Mouse (Mus musculus) thymus, adult 2 months (tissue): ENCODE data around the gene Wnt9b. TPM values are rescaled to one million over a fixed set of nuclear protein-coding genes. Genes with fewer than 3 reads are reported as not detected.

Experiments
- DNase-seq: peaks from one replicate; pipeline ENCODE4 v3.0.0; 2021
- H3K27ac ChIP-seq: fragments of 200-500 bp; 2 replicates; pipeline ENCODE4 v1.5.1; 2012; ENCODE audit warnings: low read length, control low read depth; ENCODE audit not compliant: control insufficient read depth, insufficient read depth
- H3K27me3 ChIP-seq: fragments of 200-500 bp; 2 replicates; pipeline ENCODE4 v1.6.1; 2012; ENCODE audit warnings: mild to moderate bottlenecking, low read length, moderate library complexity, mixed read lengths; ENCODE audit not compliant: control insufficient read depth, insufficient read depth
- H3K36me3 ChIP-seq: fragments of 200-500 bp; 2 replicates; pipeline ENCODE4 v1.6.1; 2012; ENCODE audit warnings: mild to moderate bottlenecking, low read length, moderate library complexity; ENCODE audit not compliant: control insufficient read depth, insufficient read depth
- H3K4me1 ChIP-seq: fragments of 200-500 bp; replicated peaks from 2 replicates; pipeline ENCODE4 v1.6.1; 2012; ENCODE audit warnings: low read length; ENCODE audit not compliant: control insufficient read depth, insufficient read depth
- H3K4me3 ChIP-seq: fragments of 200-500 bp; 2 replicates; pipeline ENCODE4 v1.5.1; 2012; ENCODE audit warnings: mild to moderate bottlenecking, low read length, control low read depth, moderate library complexity; ENCODE audit not compliant: control insufficient read depth, insufficient read depth
- CTCF ChIP-seq: fragments of 200-500 bp; IDR thresholded peaks from 2 replicates; pipeline ENCODE4 v1.5.1; 2012; ENCODE audit warnings: mild to moderate bottlenecking, control low read depth, low read length, moderate library complexity, borderline replicate concordance; ENCODE audit not compliant: control insufficient read depth, poor library complexity, insufficient read depth; ENCODE audit errors: extremely low read depth
- POLR2A ChIP-seq: fragments of 200-500 bp; IDR thresholded peaks from 2 replicates; pipeline ENCODE4 v1.6.1; 2012; ENCODE audit warnings: mild to moderate bottlenecking, low read length, control low read depth, moderate library complexity; ENCODE audit not compliant: control insufficient read depth, poor library complexity, insufficient read depth; ENCODE audit errors: extremely low read depth
- WGBS: fragments of 180-500 bp; shearing (Covaris S2); methylation state at CpG from one replicate; pipeline ENCODE4 v1.1.7; 2018; 5-methylcytosine and 5-hydroxymethylcytosine counted together
- polyA plus RNA-seq: library from polyadenylated mRNA; depleted of rRNA; stranded (reverse); fragments of >200 nt; gene quantifications from 2 replicates; pipeline ENCODE4 v1.2.3, GENCODE M21; 2012

Gene Wnt9b
- polyA plus RNA-seq, 1 experiment = 0.13 TPM

GRCm38 (mm10) chr11:103696851-103697564, 52.6 kb downstream of the Wnt9b start:
- DNase-seq = no peak
- Histone ChIP-seq H3K4me3 (peak overlapping the region; percentile 64), H3K36me3 (no peaks in the 10 kb centered on the region), H3K27me3 (no peaks in the 10 kb centered on the region), H3K4me1 (no peaks in the 10 kb centered on the region), H3K27ac (peak overlapping the region; percentile 80)
- TF ChIP-seq CTCF (no peak), POLR2A (no peak)
- under 1% methylated on average over 18 of the region's 18 CpGs for WGBS

GRCm38 (mm10) chr11:103693241-103693640, 56.4 kb downstream of the Wnt9b start:
- DNase-seq = no peak
- H3K4me3 ChIP-seq = no peak overlapping the region
- TF ChIP-seq POLR2A (no peak), CTCF (no peak)
- H3K27me3 ChIP-seq = no peaks in the 10 kb centered on the region
- no peaks in the 10 kb centered on the region for H3K36me3 ChIP-seq
- no peak overlapping the region for H3K27ac ChIP-seq
- H3K4me1 ChIP-seq = no peaks in the 10 kb centered on the region
- WGBS = 95% methylated on average over 1 of the region's 1 CpGs

DNA sequence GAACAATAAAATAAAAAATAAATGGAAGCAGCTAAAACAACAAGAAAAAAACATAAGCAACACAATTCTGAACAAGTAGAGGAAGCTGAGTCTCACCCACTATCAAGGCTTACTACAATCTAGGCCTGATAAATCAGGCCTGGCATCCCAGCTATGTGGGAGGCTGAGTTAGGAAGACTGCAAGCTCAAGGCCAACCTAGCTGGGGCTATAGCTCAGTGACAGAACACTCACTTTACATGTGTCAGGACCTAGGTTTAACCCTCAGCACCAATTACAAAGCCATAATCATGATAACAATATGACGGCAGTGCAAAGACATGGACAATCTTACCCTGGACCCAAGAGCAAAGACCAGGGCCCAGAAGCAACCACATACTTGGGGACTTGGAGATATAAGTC, 58.6 kb downstream of the Wnt9b start:
- no peak overlapping the region for H3K27ac ChIP-seq

GRCm38 (mm10) chr11:103688980-103689378, 60.6 kb downstream of the Wnt9b start:
- DNase-seq = no peak
- H3K27ac ChIP-seq = no peak overlapping the region

More for the DNA sequence above, 58.6 kb downstream of the Wnt9b start:
- no peaks in the 10 kb centered on the region for H3K27me3 ChIP-seq
- no peak for TF ChIP-seq CTCF
- no peak for TF ChIP-seq POLR2A
- peaks cover 10% of the 10 kb centered on the region for H3K36me3 ChIP-seq
- 100% methylated on average over 1 of the region's 1 CpGs for WGBS
- peaks cover 10% of the 10 kb centered on the region; the same call in 1 of the 2 replicates for H3K4me1 ChIP-seq
- no peak for DNase-seq
- H3K4me3 ChIP-seq = no peak overlapping the region

GRCm38 (mm10) chr11:103688271-103688979, 61.2 kb downstream of the Wnt9b start:
- Histone ChIP-seq H3K4me1 (peaks cover 11% of the 10 kb centered on the region; the same call in 1 of the 2 replicates), H3K27me3 (no peaks in the 10 kb centered on the region), H3K36me3 (peaks cover 34% of the 10 kb centered on the region), H3K27ac (no peak overlapping the region), H3K4me3 (no peak overlapping the region)
- TF ChIP-seq POLR2A (no peak), CTCF (no peak)
- WGBS = 42% methylated on average over 6 of the region's 6 CpGs
- DNase-seq = no peak

More at GRCm38 (mm10) chr11:103688980-103689378, 60.6 kb downstream of the Wnt9b start:
- Histone ChIP-seq H3K4me3 (no peak overlapping the region), H3K36me3 (peaks cover 28% of the 10 kb centered on the region), H3K27me3 (no peaks in the 10 kb centered on the region), H3K4me1 (peaks cover 11% of the 10 kb centered on the region; the same call in 1 of the 2 replicates)
- 40% methylated on average over 3 of the region's 3 CpGs for WGBS
- TF ChIP-seq CTCF = no peak
- TF ChIP-seq POLR2A = no peak

GRCm38 (mm10) chr11:103686706-103687105, 62.9 kb downstream of the Wnt9b start:
- H3K27me3 ChIP-seq = no peaks in the 10 kb centered on the region
- DNase-seq = no peak

More at GRCm38 (mm10) chr11:103686706-103687105, 62.9 kb downstream of the Wnt9b start:
- Histone ChIP-seq H3K27ac (no peak overlapping the region), H3K4me1 (peaks cover 11% of the 10 kb centered on the region; the same call in 1 of the 2 replicates), H3K4me3 (no peak overlapping the region), H3K36me3 (peaks cover 49% of the 10 kb centered on the region)
- WGBS = 10% methylated on average over 6 of the region's 6 CpGs
- TF ChIP-seq POLR2A (no peak), CTCF (no peak)
